Mouse (Mus musculus) monocyte, adult 2 months (primary cell): ENCODE results near the gene Anapc11.

Experiments used
- DNase-seq, 2 experiments: peaks; one replicate each; pipeline ENCODE4 v3.0.0; 2022; ENCODE audit warnings: low spot score in 2 of 2, low read depth in 1 of 2

The Anapc11 gene

DNA sequence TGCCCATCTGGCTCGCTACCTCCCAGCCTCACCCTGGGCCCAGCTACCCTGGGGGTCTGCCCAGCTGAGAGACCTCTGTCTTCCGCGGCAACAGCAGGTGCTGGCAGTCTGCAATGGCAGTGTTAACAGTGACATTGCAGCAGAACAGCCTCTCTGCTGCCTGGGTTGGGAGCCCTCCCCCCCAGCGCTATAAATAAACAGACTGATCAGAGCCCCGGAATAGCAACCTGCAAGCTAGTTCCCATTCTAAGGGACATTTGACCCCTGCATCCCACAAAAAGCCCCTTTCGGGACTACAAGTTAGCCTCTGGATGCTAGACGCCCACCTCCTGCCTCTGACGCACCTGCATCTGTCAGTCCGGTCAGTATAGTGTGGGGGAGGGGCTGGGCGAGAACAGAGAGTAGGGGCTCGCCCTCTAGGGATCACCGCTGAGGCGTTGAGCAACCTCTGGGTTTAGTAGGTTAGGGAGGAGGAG, 49.8 kb downstream of the Anapc11 start, which contains the start of gene Myadml2:
Myadml2 (minus strand) TSS at position 158 of the 476 bp plus-strand sequence.
- no peak for DNase-seq

DNA sequence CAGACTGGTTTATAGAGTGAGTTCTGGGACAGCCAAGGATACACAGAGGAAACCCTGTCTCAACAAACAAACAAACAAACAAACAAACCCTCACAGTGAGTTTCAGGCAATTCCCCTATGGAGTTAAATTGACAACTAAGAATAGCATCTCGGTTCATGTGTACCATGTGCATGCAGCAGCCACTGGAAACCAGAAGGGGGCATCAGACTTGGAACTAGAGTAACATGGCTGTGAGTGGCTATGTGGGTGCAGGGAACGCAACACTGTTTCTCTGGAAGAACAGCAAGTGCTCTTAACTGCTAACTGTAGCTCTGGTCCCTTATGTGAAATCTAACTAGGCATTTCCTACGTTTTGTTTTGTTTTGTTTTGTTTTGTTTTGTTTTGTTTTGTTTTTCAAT, 53.7 kb downstream of the Anapc11 start:
- no peak for DNase-seq

GRCm38 (mm10) chr11:120654741-120655140, 56.5 kb downstream of the Anapc11 start:
- DNase-seq = no peak

DNA sequence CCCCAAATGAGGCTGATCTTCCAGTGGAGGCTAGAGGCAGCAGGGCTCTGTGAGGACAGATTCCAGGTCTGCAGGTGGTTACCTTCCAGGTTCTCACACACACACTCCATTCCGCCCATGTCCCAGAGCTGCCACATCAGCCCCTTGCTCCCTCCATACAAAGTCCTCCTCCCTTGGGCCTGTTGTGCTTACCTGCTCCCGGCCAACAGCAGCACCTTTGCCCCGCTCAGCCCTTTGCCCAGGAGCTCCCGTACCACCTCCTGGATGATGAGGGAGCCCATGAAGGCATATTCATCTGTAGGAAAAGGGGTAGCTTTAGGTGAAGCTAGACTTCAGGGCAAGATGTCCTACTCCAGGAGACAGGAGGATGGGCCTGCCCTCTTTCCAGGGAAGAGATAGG, 59.1 kb downstream of the Anapc11 start:
- DNase-seq = no peak
